Comparison of ENCODE assay signal across 13 mouse cellular contexts in the genomic region with DNA sequence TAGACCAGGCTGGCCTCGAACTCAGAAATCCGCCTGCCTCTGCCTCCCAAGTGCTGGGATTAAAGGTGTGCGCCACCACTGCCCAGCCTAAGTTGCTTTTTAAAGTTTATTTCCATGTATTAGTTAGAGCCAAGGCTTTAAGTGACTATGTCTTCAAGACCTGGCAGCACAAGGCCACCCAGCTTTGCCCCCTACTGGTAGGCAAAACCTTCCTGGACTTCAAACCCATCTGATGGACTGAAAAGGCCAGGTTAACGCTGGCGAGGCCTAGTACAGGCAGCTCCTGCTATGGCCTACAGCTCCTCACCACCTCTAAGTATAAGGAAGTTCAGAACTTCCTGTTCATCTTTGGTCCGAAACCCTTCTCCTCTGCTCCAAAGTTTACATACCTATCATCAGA. TPM values are rescaled to one million over a fixed set of nuclear protein-coding genes. Genes with fewer than 3 reads are reported as not detected.
DNase-seq lines count a peak whose midpoint lies in the region; ATAC-seq and TF ChIP-seq lines count a peak whose summit lies in the region.
"Had no signal": no experiment of that assay in that cellular context is flagged by ENCODE, and none has a peak within 500 bp of the region (broad histone marks: within the 10 kb centered on the region; RNA-seq: fewer than 3 reads in every experiment).

No protein-coding gene starts in this region.

- no peaks in the 10 kb centered on the region for H3K9me3 ChIP-seq in intestine, postnatal 0 days (ENCODE audit: control insufficient read depth)
- no peaks in the 10 kb centered on the region for H3K9me3 ChIP-seq in intestine, embryonic 15.5 days
- no peaks in the 10 kb centered on the region for H3K9me3 ChIP-seq in midbrain, embryonic 10.5 days (replicated peaks)
- H3K9me3 ChIP-seq in hindbrain, embryonic 10.5 days: no peaks in the 10 kb centered on the region

- H3K36me3 ChIP-seq in intestine, postnatal 0 days (ENCODE audit: control insufficient read depth, insufficient read depth): no peaks in the 10 kb centered on the region
- no peaks in the 10 kb centered on the region for H3K36me3 ChIP-seq in intestine, embryonic 15.5 days
- H3K36me3 ChIP-seq in midbrain, embryonic 10.5 days: no peaks in the 10 kb centered on the region
- H3K36me3 ChIP-seq in hindbrain, embryonic 10.5 days: no peaks in the 10 kb centered on the region

- no peak for ATAC-seq in intestine, postnatal 0 days
- no peak for ATAC-seq in intestine, embryonic 15.5 days
- ATAC-seq: midbrain, embryonic 16.5 days had no signal

- H3K4me2 ChIP-seq in intestine, postnatal 0 days (replicated peaks; ENCODE audit: low read depth): no peak overlapping the region
- H3K4me2 ChIP-seq in intestine, embryonic 15.5 days (replicated peaks): no peak overlapping the region

- no peaks in the 10 kb centered on the region for H3K27me3 ChIP-seq in intestine, postnatal 0 days (replicated peaks; ENCODE audit: control insufficient read depth, insufficient read depth, low read length)
- H3K27me3 ChIP-seq in intestine, embryonic 15.5 days (replicated peaks): no peaks in the 10 kb centered on the region
- no peaks in the 10 kb centered on the region for H3K27me3 ChIP-seq in midbrain, embryonic 10.5 days (ENCODE audit: low read depth, poor library complexity, severe bottlenecking)
- no peaks in the 10 kb centered on the region for H3K27me3 ChIP-seq in hindbrain, embryonic 10.5 days (ENCODE audit: insufficient read depth, poor library complexity, severe bottlenecking)

- WGBS in intestine, postnatal 0 days: 85% methylated on average over 6 of the region's 6 CpGs
- WGBS in intestine, embryonic 15.5 days: 86% methylated on average over 6 of the region's 6 CpGs
- WGBS in midbrain, embryonic 10.5 days: 90% methylated on average over 6 of the region's 6 CpGs
- WGBS in hindbrain, embryonic 10.5 days: 88% methylated on average over 6 of the region's 6 CpGs

- DNase-seq in spleen, adult 18-20 months: peak; percentile 33 to 52
- DNase-seq in spleen, adult 12 weeks (ENCODE audit: low spot score): no peak
- DNase-seq in thymus, postnatal 36 days: peak; percentile 25 to 39
- DNase-seq in midbrain, embryonic 10.5 days (ENCODE audit: low spot score): no peak
- DNase-seq in hindbrain, embryonic 10.5 days (ENCODE audit: low spot score): no peak
- DNase-seq: cerebellum, postnatal 10 days had no signal

- H3K9ac ChIP-seq in intestine, postnatal 0 days (ENCODE audit: low read depth, low read length): no peak overlapping the region
- no peak overlapping the region for H3K9ac ChIP-seq in intestine, embryonic 15.5 days

- H3K4me1 ChIP-seq in intestine, postnatal 0 days (replicated peaks; ENCODE audit: control insufficient read depth, insufficient read depth, low read length): peaks cover 3% of the 10 kb centered on the region; the same call in 1 of the 2 replicates
- no peaks in the 10 kb centered on the region for H3K4me1 ChIP-seq in intestine, embryonic 15.5 days (replicated peaks)
- H3K4me1 ChIP-seq in bone marrow macrophage, adult 2 months (ENCODE audit: control insufficient read depth, insufficient read depth, low read length): peaks cover 51% of the 10 kb centered on the region
- peaks cover 9% of the 10 kb centered on the region; the same call in 1 of the 2 replicates for H3K4me1 ChIP-seq in midbrain, embryonic 10.5 days
- H3K4me1 ChIP-seq in hindbrain, embryonic 10.5 days (replicated peaks): peaks cover 5% of the 10 kb centered on the region

- H3K27ac ChIP-seq in intestine, postnatal 0 days (ENCODE audit: low read depth, low read length): no peak overlapping the region
- no peak overlapping the region for H3K27ac ChIP-seq in intestine, embryonic 15.5 days
- H3K27ac ChIP-seq in bone marrow macrophage, adult 2 months (ENCODE audit: insufficient read depth, low read depth, low read length): peak overlapping the region; percentile 37
- no peak overlapping the region for H3K27ac ChIP-seq in midbrain, embryonic 10.5 days (replicated peaks)
- no peak overlapping the region for H3K27ac ChIP-seq in hindbrain, embryonic 10.5 days

- TF ChIP-seq CTCF in intestine, postnatal 0 days (IDR thresholded peaks at IDR 0.05; ENCODE audit: low read depth): peak; percentile 59
- no peak for TF ChIP-seq CTCF in bone marrow macrophage, adult 2 months (IDR thresholded peaks at IDR 0.05; ENCODE audit: low read depth, low read length)

- H3K4me3 ChIP-seq in intestine, postnatal 0 days (ENCODE audit: low read depth, low read length): no peak overlapping the region
- H3K4me3 ChIP-seq in intestine, embryonic 15.5 days (replicated peaks): no peak overlapping the region
- H3K4me3 ChIP-seq in bone marrow macrophage, adult 2 months (ENCODE audit: insufficient read depth, low read length): no peak overlapping the region
- H3K4me3 ChIP-seq in midbrain, embryonic 10.5 days: no peak overlapping the region
- no peak overlapping the region for H3K4me3 ChIP-seq in hindbrain, embryonic 10.5 days
- H3K4me3 ChIP-seq: erythroblast, embryonic 14.5 days had no signal

- TF ChIP-seq POLR2A in bone marrow macrophage, adult 2 months (IDR thresholded peaks at IDR 0.05; ENCODE audit: borderline replicate concordance, low read depth, low read length): no peak

RNA-seq across cellular contexts. Expression of gene Sit1, which starts 6.9 kb away (rescaled TPM):
- not detected in 2 replicates for polyA plus RNA-seq in intestine, postnatal 0 days (2015; fragmentation: Nextera tagmentation; extraction: Ambion mirVana)
- polyA plus RNA-seq in intestine, embryonic 15.5 days (2015; fragmentation: Nextera tagmentation; extraction: Ambion mirVana): not detected in 2 replicates
- polyA plus RNA-seq in bone marrow macrophage, adult 2 months (2012; ENCODE audit: insufficient read depth, insufficient read length, missing spikeins): not detected in 2 replicates
- polyA plus RNA-seq in midbrain, embryonic 10.5 days (2016; fragmentation: Nextera tagmentation; extraction: Ambion mirVana): not detected in 2 replicates
- polyA plus RNA-seq in hindbrain, embryonic 10.5 days (2016; fragmentation: Nextera tagmentation; extraction: Ambion mirVana): not detected in 2 replicates
- polyA plus RNA-seq: erythroblast, embryonic 14.5 days; limb, embryonic 14.5 days; midbrain, embryonic 16.5 days; stomach, embryonic 14.5 days had no signal

RNA-seq across cellular contexts. Expression of gene Ccdc107, which starts 16.1 kb away (rescaled TPM):
- polyA plus RNA-seq in intestine, postnatal 0 days (2015; fragmentation: Nextera tagmentation; extraction: Ambion mirVana): 79.8 and 83.1 TPM in 2 replicates
- polyA plus RNA-seq in intestine, embryonic 15.5 days (2015; fragmentation: Nextera tagmentation; extraction: Ambion mirVana): 98.8 and 102 TPM in 2 replicates
- polyA plus RNA-seq in bone marrow macrophage, adult 2 months (2012; ENCODE audit: insufficient read depth, insufficient read length, missing spikeins): 33.0 and 39.4 TPM in 2 replicates
- polyA plus RNA-seq in midbrain, embryonic 10.5 days (2016; fragmentation: Nextera tagmentation; extraction: Ambion mirVana): 44.8 and 48.4 TPM in 2 replicates
- 45.2 and 50.9 TPM in 2 replicates for polyA plus RNA-seq in hindbrain, embryonic 10.5 days (2016; fragmentation: Nextera tagmentation; extraction: Ambion mirVana)

RNA-seq across cellular contexts. Expression of gene Cd72, which starts 22.2 kb away (rescaled TPM):
- 3.2 and 3.7 TPM in 2 replicates for polyA plus RNA-seq in intestine, postnatal 0 days (2015; fragmentation: Nextera tagmentation; extraction: Ambion mirVana)
- polyA plus RNA-seq in intestine, embryonic 15.5 days (2015; fragmentation: Nextera tagmentation; extraction: Ambion mirVana): 2.7 and 2.9 TPM in 2 replicates
- polyA plus RNA-seq in bone marrow macrophage, adult 2 months (2012; ENCODE audit: insufficient read depth, insufficient read length, missing spikeins): 854 and 867 TPM in 2 replicates
- polyA plus RNA-seq in midbrain, embryonic 10.5 days (2016; fragmentation: Nextera tagmentation; extraction: Ambion mirVana): 1.4 and 1.8 TPM in 2 replicates
- polyA plus RNA-seq in hindbrain, embryonic 10.5 days (2016; fragmentation: Nextera tagmentation; extraction: Ambion mirVana): 1.8 and 2.4 TPM in 2 replicates

RNA-seq across cellular contexts. Expression of gene Arhgef39, which starts 22.9 kb away (rescaled TPM):
- 10.3 and 12.3 TPM in 2 replicates for polyA plus RNA-seq in intestine, postnatal 0 days (2015; fragmentation: Nextera tagmentation; extraction: Ambion mirVana)
- 45.2 and 48.6 TPM in 2 replicates for polyA plus RNA-seq in intestine, embryonic 15.5 days (2015; fragmentation: Nextera tagmentation; extraction: Ambion mirVana)
- 32.5 and 39.2 TPM in 2 replicates for polyA plus RNA-seq in bone marrow macrophage, adult 2 months (2012; ENCODE audit: insufficient read depth, insufficient read length, missing spikeins)
- 48.5 and 52.8 TPM in 2 replicates for polyA plus RNA-seq in midbrain, embryonic 10.5 days (2016; fragmentation: Nextera tagmentation; extraction: Ambion mirVana)
- 47.2 and 50.5 TPM in 2 replicates for polyA plus RNA-seq in hindbrain, embryonic 10.5 days (2016; fragmentation: Nextera tagmentation; extraction: Ambion mirVana)

RNA-seq across cellular contexts. Expression of gene Car9, which starts 30.2 kb away (rescaled TPM):
- 4.8 and 5.4 TPM in 2 replicates for polyA plus RNA-seq in intestine, postnatal 0 days (2015; fragmentation: Nextera tagmentation; extraction: Ambion mirVana)
- polyA plus RNA-seq in intestine, embryonic 15.5 days (2015; fragmentation: Nextera tagmentation; extraction: Ambion mirVana): 18.0 and 30.0 TPM in 2 replicates
- 5.7 and 6.0 TPM in 2 replicates for polyA plus RNA-seq in bone marrow macrophage, adult 2 months (2012; ENCODE audit: insufficient read depth, insufficient read length, missing spikeins)
- polyA plus RNA-seq in midbrain, embryonic 10.5 days (2016; fragmentation: Nextera tagmentation; extraction: Ambion mirVana): 0.67 and 0.69 TPM in 2 replicates
- 0.76 and 0.93 TPM in 2 replicates for polyA plus RNA-seq in hindbrain, embryonic 10.5 days (2016; fragmentation: Nextera tagmentation; extraction: Ambion mirVana)
- polyA plus RNA-seq: erythroblast, embryonic 14.5 days had no signal

Comparison
In these comparisons a context has a peak if more than half of its experiments do, and no peak if none do; other contexts are left out.
1. DNase-seq: peak in spleen, adult 18-20 months (2 of 2) and thymus, postnatal 36 days (2 of 2); none in spleen, adult 12 weeks (single experiment), midbrain, embryonic 10.5 days (single experiment) and hindbrain, embryonic 10.5 days (single experiment).
2. RNA of gene Cd72, which starts 22.2 kb away (polyA plus RNA-seq): 854 to 867 TPM in bone marrow macrophage, adult 2 months; 3.2 to 3.7 TPM in intestine, postnatal 0 days, 2.7 to 2.9 TPM in intestine, embryonic 15.5 days, 1.8 to 2.4 TPM in hindbrain, embryonic 10.5 days and 1.4 to 1.8 TPM in midbrain, embryonic 10.5 days; every median in the first group is over 100 times any median in the second.